Mouse (Mus musculus) spleen, postnatal 36 days (tissue): ENCODE data around the gene Nek9.
A peak's percentile ranks its signal among the peaks of the same experiment; 100 is the strongest.

Source experiments
- DNase-seq, 2 experiments: peaks; one replicate each; pipeline ENCODE4 v3.0.0; 2022; ENCODE audit warnings: low spot score in 2 of 2, mixed read lengths in 1 of 2

Gene Nek9

DNA sequence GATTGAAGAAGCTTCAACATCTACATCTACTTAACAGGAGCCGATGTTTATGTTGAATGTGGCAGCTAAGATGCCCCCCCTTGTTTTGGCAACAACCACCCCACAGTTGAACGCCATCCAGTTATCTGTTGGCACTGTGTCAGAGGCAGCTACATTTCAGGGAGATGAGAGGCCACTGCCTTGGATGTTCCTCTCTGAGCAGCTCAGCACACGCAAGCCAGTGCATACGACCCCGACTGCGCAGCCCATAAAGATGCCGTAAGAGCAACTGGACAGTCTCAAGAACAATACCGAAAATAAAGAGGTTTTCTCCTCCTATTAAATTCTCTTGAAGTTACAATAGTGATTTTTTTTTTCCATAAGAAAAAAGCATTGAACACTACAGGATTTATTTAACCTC, 74.6 kb downstream of the Nek9 start:
- DNase-seq = no peak

DNA sequence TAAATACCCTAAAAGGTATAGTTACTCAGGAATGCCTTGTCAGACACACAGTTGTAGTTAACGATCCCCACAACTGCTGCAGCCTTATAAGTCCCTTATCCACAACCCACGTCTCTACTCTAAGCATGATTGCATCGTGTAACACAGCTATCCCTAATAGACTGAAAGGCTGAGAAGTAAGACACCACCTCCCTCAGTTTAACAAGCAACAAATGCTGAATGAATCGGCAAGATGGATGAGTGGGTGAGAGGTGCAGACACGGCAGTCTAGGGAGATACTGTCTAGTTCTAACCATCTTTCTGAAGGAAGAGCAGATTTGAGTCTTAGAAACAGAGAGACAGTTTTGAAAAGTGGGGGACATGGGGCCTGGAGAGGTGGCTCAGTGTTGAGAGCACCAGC, 76.0 kb downstream of the Nek9 start:
- DNase-seq = no peak

DNA sequence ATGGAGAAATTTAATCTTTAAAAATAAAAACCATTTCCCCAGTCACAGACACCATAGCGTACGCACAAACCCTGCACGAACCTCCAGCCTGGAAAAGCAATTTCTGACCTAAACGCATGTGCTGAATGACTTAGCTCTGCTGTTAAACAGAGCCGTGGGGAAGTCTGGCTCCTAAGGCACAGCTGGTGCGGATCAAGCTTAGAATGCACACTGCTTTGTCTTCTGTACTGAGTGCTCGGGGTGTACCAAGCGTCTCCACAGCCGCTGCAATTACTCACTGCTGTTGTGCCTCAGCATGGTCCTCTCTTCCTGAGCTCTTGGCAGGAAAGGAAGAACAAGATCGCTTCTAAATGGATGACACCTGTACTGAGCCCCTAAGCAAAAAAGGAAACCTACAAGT, 76.7 kb downstream of the Nek9 start:
- DNase-seq = no peak

DNA sequence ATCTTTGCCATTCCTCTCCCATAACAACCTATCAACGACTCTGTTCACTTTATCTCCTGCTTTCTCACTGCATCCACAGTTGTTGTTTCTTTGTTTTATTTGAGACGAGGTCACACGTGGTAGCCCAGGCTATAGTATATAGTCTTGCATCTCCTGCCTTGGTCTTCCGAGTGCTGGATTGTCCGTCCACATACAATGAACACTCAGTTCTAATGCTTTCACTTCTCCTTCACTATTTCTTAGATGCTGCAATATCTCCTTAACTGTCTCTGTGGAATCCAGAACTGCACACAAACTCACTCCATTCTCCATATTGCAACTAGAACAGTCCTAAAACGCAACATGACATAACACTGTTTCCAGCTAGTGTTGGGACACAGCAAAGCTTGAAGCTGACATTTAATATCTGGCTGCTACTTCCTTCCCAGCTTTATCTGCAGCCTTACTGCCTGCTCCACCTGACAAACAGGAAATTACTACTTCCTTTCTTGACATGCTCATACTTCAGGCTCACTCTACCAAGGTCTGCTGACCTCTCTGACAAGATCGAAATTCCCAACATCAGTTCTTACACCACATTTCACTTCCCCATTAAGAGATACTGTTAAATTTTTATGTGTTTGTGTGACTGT, 82.0 kb downstream of the Nek9 start:
- DNase-seq = peak; percentile 50 to 51

DNA sequence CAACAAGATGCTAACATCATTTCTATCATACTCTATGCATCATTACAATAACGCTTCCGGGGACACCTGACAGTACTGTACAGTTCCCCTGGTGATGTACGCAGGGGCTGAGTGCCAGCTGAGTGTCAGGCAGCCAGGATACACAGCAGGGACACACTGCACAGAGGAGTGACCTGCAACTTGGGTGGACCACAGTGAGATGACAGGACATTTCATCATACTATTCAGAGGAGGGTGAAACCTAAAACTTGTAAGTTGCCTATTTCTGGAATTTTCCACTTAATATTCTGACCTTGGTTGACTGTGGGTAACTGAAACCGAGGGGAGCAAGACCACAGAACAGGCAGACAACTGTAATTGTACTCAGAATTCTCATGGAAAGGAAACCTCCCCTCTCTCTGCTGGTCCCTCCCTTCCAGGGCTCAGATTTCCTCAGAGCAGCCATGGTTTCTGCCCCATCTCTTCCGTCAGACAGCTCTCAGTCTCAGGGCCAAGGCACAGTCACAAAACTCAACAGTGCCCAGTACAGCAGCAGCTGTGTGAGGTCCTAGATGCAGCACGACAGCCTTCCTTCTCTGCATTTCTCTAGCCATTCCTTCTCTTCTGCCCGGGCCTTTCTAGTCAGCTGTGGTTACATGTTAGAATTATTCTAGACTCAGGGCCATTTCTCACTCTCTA, 82.9 kb downstream of the Nek9 start:
- DNase-seq = no peak

DNA sequence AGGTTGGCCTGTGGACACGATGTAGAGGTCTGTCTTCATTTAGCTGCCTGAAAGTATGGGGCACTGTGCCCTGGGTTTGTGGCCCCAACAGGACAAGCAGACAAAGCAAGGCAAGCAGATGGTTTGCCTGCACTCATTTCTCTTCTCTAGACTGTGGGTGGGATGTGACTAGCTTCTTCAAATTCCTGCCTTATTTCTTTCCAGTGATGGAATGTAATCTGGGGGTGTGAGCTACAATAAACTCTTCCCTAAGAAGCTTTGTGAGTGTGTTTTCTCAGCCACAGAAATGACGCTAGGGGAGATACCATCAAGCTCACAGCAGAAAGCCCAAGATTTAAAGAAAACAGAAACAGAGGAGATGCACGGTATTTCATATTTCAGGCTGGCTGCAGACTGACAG, 87.1 kb downstream of the Nek9 start:
- no peak for DNase-seq
